Mouse (Mus musculus): ENCODE data around the gene Prr32.

Prr32 gene

DNA sequence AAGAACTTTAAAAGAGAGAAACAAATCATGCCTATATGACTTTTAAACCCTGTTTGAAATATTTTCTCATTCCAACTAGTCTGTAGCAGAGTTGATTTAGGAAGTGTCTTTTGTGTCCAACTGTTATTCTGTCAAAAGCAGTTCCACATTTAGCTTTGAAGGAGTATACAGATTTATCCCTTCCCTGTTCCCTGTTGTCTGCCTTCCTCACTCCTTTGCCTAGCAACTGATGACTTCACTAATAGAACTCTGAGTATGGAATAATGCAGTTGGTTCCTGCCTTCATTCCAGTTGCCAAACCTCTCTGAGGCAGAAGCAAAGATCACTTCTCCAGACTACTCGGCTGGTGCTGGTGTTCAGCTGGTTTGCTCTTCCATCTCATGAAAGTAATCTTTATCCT is at the start of gene Prr32:
Prr32 (plus strand) TSS at position 301 of the 400 bp plus-strand sequence.
- no peak for DNase-seq
